Mouse (Mus musculus) cortical plate, adult 2 months (tissue): ENCODE results near the gene Irf5. TPM values are rescaled to one million over a fixed set of nuclear protein-coding genes. Genes with fewer than 3 reads are reported as not detected.

Experiments used
- H3K27ac ChIP-seq: fragments of 200-500 bp; 2 replicates; pipeline ENCODE4 v1.5.1; 2012; ENCODE audit warnings: low read length, control low read depth, inconsistent platforms; ENCODE audit not compliant: insufficient read depth
- H3K4me1 ChIP-seq: fragments of 200-500 bp; 2 replicates; pipeline ENCODE4 v1.6.1; 2011; ENCODE audit warnings: low read length; ENCODE audit not compliant: control insufficient read depth, insufficient read depth
- H3K4me3 ChIP-seq: fragments of 200-500 bp; 2 replicates; pipeline ENCODE4 v1.5.1; 2011; ENCODE audit warnings: mild to moderate bottlenecking, low read length, control low read depth; ENCODE audit not compliant: insufficient read depth
- CTCF ChIP-seq: fragments of 200-500 bp; IDR thresholded peaks from 2 replicates; pipeline ENCODE4 v1.5.1; 2011; ENCODE audit warnings: mild to moderate bottlenecking, control low read depth, low read length; ENCODE audit not compliant: insufficient read depth; ENCODE audit errors: extremely low read depth
- POLR2A ChIP-seq: fragments of 200-500 bp; IDR thresholded peaks from 2 replicates; pipeline ENCODE4 v1.6.1; 2011; ENCODE audit warnings: mild to moderate bottlenecking, low read length, control low read depth; ENCODE audit not compliant: insufficient read depth; ENCODE audit errors: extremely low read depth
- polyA plus RNA-seq: library from polyadenylated mRNA; depleted of rRNA; stranded (reverse); fragments of >200 nt; gene quantifications from 2 replicates; pipeline ENCODE4 v1.2.3, GENCODE M21; 2012; rRNA removed

Gene Irf5
- polyA plus RNA-seq, 1 experiment = 5.2 TPM

- TF ChIP-seq POLR2A (no peak), CTCF (no peak)
- Histone ChIP-seq H3K27ac (no peak overlapping the region), H3K4me3 (no peak overlapping the region), H3K4me1 (no peaks in the 10 kb centered on the region)
These were observed 54.8 kb downstream of the Irf5 start for GRCm38 (mm10) chr6:29581202-29581601.

Other genes starting within 250 kb of the Irf5 start
- 1.7 and 3.0 TPM in 2 replicates for gene Fam71f2, start 247.0 kb upstream of the Irf5 start, polyA plus RNA-seq
- not detected in 2 replicates for gene Fam71f1, start 207.5 kb upstream of the Irf5 start, polyA plus RNA-seq
- gene Calu, start 178.6 kb upstream of the Irf5 start, polyA plus RNA-seq = 61.8 and 67.4 TPM in 2 replicates
- 0.19 and 0.42 TPM in 2 replicates for gene Opn1sw, start 138.2 kb upstream of the Irf5 start, polyA plus RNA-seq
- gene Ccdc136, start 130.3 kb upstream of the Irf5 start, polyA plus RNA-seq = 148 and 150 TPM in 2 replicates
- 0.54 and 0.55 TPM in 2 replicates for gene Flnc, start 93.4 kb upstream of the Irf5 start, polyA plus RNA-seq
- 403 and 411 TPM in 2 replicates for gene Atp6v1f, start 58.9 kb upstream of the Irf5 start, polyA plus RNA-seq
- gene Atp6v1fnb, start 55.2 kb upstream of the Irf5 start, polyA plus RNA-seq = 0.17 TPM in 1 of 2 replicates, not detected in the other
- 4.1 and 4.6 TPM in 2 replicates for gene Kcp, start 18.7 kb upstream of the Irf5 start, polyA plus RNA-seq
- gene Tnpo3, start 83.3 kb downstream of the Irf5 start, polyA plus RNA-seq = 51.0 and 52.4 TPM in 2 replicates
- gene Tspan33, start 167.6 kb downstream of the Irf5 start, polyA plus RNA-seq = 28.8 and 30.1 TPM in 2 replicates
- gene Smo, start 208.9 kb downstream of the Irf5 start, polyA plus RNA-seq = 8.3 and 9.6 TPM in 2 replicates
- 112 and 117 TPM in 2 replicates for gene Ahcyl2, start 241.4 kb downstream of the Irf5 start, polyA plus RNA-seq